Mouse (Mus musculus) mature B cell (primary cell): Measurements from ENCODE around the gene Nlgn2.

Experiments
- in situ Hi-C: fragments of 300-500 bp; cut with MboI; formaldehyde crosslinking; loops from 2 replicates; pipeline ENCODE4 v1.14.3; 2019

Gene Nlgn2

DNA sequence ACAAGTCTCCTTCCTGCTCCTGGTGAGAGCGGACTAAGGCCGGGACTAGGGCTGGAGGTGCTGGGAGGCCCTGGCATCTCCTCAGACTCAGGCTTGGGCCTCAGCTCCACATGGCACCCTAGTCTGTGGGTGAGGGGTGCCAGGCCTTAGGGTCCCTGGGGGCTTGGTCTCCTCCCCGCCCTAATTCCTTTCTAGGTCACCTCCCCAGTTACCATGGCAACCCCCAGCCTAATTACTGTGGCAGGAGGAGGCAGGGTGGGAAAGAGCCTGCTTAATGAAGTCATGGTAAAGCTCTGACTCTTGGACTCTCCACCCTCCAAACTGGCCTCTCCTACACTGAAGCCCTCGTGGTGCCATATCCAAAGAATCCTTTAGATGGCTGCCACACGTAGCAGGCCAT is 8.8 kb downstream of the Nlgn2 start:
- in situ Hi-C loops, result no loop called here

GRCm38 (mm10) chr11:69823456-69823855 is 14.1 kb downstream of the Nlgn2 start:
- in situ Hi-C loops, result no loop called here

- in situ Hi-C loops, result no loop called here
Measured at GRCm38 (mm10) chr11:69822080-69822479, 15.5 kb downstream of the Nlgn2 start, which contains the start of gene Spem1. Gene Spem1 (minus strand): TSS chr11:69822180.

DNA sequence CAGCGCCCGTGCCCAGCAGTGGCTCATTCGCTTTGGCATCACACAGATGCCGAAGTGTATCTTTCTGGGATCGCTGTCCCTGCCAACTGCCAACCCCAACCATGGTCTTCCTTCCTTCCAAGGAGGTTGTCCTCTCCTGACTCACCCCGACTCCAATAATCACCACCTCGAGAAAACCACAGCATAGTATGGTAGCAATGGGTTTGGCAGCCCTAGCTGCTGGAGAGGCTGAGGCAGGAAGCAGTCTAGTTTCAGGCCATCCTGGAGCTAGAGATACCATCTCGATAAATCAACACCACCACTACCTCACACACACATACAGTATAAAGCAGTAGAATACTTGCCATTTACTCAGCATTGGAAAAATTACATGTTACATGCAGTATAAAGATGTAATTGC is 18.7 kb downstream of the Nlgn2 start:
- in situ Hi-C loops, result no loop called here

DNA sequence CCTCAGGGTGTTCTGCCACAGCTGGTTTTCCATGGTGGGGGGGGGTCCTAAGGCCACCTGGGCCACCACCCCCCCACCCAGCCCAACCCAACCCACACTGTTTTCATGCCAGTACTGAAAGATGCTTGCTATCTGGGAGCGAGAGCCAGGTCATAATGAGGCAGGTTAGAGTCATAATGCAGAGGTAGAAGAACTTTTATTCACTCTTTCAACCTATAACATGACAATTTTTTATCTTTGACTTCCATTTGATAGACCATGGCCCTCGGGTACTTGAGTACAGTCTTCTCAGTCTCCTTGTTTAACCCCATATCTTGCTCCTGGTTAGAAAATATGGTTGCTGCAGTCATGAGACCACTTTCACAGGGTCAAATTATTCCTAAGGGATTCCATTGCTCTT is 19.2 kb downstream of the Nlgn2 start, which contains the start of gene Spem2:
Spem2 (minus strand) TSS at position 101 of the 400 bp plus-strand sequence.
- in situ Hi-C loops, result no loop called here

DNA sequence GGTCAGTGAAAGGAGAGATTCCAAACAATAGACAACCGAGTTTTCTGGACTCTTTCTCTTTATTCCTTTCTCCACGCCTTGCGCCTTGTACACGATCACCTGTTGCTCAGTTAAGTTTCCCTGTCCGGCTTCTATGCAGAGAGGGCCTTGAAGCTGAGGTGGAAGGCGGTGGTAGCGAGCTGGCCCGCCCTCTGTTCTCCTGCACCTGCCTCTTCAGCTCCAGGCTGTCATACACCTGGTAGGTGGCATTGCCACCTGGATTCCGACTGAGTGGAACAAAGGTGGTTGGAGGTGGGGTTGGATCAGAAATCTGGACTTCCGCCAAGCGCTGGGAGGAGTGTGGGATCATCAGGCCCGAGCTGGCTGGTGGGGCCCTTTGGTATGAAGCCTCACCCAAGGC is 21.1 kb downstream of the Nlgn2 start:
- in situ Hi-C loops, result no loop called here

DNA sequence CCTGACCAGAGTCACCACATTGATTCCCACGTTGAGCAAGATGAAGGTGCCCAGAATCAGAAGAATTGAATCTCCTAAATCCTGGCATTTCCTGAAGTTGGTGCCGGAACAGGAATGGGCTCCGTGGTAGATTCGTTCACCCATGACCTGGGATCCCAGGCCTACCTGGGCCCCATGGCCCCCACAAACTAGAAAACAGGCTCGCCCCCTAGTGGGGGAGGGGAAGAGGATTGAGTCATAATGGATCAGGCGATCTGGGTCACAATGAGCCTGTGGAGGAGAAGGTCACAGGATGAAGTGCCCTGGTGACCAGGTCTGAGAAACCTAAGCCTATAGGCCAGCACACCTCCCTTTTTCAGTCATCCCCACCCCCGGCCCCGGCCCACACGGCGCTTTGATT is 22.4 kb downstream of the Nlgn2 start, which contains the start of gene Gm39566:
Gm39566 (minus strand) TSS at position 144 of the 400 bp plus-strand sequence.
- in situ Hi-C loops, result no loop called here

GRCm38 (mm10) chr11:69810280-69810679 is 27.3 kb downstream of the Nlgn2 start:
- in situ Hi-C loops, result no loop called here

DNA sequence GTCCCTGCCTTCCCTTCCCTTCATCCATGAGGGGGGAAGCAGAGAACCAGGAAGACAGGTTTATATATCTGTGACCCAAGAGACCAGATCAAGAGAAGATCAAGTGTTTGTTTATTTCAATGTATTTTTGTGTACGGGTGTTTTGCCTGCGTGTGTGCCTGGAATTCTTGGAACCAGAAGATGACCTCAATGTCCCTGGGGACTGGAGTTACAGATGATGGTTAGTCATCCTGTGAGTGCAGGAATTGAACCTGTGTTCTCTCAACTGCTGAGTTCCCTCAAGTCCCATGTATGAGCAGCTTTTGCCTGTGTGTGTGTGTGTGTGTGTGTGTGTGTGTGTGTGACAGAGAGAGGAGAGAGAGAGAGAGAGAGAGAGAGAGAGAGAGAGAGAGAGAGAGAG is 29.9 kb downstream of the Nlgn2 start:
- in situ Hi-C loops, result no loop called here

DNA sequence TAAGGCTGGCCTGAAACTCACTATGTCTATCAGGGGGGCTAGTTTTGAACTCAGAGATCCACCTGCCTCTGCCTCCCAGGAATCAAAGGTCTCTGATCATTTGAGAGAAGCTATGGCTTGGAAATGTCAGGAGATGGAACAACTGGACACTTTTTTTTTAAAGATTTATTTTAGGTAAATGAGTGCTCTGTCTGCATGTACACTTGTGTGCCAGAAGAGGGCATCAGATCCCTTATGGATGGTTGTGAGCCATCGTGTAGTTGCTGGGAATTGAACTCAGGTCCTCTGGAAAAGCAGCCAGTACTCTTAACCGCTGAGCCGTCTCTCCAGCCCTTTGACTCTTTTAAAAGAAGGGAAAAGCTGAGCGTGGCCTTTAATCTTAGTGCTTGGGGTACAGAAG is 31.2 kb downstream of the Nlgn2 start:
- in situ Hi-C loops, result no loop called here

DNA sequence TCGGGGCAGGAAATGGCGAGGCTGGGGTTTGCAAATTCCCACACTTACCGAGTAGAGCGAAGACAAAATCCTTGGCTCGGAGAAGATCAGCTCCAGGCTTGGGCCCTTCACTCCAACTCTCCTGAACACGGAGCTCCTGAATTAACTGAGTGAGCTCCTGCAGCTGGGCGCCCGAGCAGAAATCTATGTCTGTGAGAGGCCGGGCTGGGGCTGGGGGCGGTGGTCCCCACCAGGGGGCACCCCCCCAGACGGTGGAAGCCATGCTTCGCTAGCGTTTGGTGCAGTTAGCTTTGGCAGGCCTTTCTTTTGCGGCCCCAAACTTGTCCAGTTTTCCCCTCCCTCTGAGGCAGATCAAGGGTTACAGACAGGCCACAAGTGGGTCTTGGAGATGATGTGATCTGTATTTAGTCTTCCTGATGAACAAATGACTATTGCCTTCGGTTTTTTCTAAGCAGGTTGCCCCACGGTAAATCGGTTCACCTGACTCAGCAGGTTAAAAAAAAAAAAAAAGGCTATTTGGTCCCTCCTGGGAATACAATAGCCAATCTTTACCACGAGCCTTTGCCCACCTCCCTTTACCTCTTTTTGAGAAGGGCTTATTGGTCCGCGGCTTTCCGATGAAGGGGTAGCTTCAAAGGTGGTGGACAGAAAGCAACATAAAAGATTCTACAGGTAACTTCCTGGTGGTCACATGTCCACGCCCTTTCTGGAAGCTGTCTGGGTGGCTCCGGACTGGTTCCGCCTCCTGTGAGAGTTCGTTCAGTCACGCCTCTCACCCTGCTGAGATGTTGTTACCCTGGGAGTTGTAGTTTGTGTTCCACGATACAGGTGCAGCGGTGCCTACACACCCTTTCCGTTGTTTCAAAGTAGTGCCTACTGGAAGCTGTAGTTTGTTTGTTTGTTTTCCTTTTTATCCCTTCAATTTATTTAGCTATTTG is 32.3 kb downstream of the Nlgn2 start, which contains the start of gene Tmem102:
Tmem102 (minus strand) TSS at position 653 of the 938 bp plus-strand sequence.
- in situ Hi-C loops, result no loop called here

- in situ Hi-C loops, result no loop called here
Measured at GRCm38 (mm10) chr11:69804652-69804940, 33.0 kb downstream of the Nlgn2 start.

- in situ Hi-C loops, result no loop called here
Measured at GRCm38 (mm10) chr11:69803786-69804651, 33.6 kb downstream of the Nlgn2 start.

DNA sequence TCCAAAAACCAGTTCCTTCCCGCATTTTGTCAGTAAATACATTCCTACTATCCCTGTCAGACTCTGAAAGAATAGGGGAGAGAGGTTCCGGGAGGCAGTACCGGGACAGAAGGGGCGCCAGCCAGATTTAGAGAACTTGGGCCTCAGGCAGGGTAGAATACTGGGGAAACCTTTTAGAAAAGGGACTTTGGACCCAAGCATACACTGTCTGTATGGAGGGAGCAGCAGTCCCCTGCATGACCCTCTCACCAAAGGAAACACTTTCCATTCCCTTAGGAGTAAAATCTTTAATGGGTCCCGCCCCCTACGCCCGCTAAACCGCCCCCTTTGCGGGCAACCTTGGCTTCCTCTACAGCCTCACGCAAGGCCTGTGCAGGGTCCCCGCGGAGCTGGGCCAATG is 34.3 kb downstream of the Nlgn2 start:
- in situ Hi-C loops, result no loop called here

- in situ Hi-C loops, result no loop called here
Measured at GRCm38 (mm10) chr11:69802648-69803105, 34.9 kb downstream of the Nlgn2 start.

- in situ Hi-C loops, result no loop called here
Measured at GRCm38 (mm10) chr11:69801379-69801977, 36.1 kb downstream of the Nlgn2 start, which contains the start of gene Fgf11. Gene Fgf11 (minus strand): TSS chr11:69801857.

- in situ Hi-C loops, result no loop called here
Measured at GRCm38 (mm10) chr11:69800392-69801197, 37.0 kb downstream of the Nlgn2 start.

DNA sequence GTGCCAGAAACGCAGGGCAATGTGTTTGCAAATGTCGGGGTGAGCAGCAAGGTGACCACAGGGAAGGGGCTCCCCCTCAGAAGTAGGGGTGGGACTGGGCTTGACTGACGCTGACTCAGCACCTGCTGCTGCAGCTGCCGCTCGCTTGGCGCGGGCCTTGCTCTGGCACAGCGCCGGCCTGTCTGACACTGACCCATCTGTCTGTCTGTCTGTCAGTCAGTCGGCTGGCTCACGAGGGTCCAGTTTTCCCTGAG is 37.5 kb downstream of the Nlgn2 start:
- in situ Hi-C loops, result no loop called here

DNA sequence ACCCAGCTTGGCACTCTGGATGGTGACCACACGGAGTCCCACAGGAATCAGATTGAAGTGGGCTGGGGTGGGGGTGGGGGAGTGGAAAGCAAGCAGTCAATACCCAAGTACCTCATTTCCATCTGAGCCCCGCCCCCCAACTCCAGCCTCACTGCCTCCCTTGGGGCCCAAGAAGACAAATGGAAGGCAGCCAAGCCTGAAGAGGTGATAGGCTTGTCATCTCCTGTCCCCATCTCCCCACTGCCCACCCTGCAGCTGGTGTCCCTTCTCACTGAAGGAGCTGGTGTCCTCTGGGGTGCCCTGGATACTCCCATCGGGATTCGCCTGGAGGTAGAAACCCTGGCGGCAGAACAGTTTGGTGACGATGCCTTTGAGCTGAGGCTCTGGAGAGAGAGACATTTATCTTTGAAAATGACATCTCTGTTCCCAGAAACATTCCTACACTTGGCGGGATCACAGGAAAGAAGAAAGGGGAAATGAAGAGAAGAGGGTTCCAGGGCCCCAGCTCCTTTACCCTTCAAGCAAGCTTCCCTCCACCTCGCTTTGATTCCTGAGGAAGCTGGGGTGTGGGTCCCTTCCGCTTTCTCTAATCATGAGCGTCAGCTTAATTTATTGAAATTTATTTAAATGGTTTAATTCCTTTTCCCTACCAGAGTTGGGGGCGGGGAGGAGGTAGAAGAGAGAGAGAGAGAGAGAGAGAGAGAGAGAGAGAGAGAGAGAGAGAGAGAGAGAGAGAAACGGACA is 38.0 kb downstream of the Nlgn2 start:
- in situ Hi-C loops, result loop anchor here (5.0 kb wide), 1 partner anchor 42 kb away; the partner anchor contains the start of gene Polr2a

DNA sequence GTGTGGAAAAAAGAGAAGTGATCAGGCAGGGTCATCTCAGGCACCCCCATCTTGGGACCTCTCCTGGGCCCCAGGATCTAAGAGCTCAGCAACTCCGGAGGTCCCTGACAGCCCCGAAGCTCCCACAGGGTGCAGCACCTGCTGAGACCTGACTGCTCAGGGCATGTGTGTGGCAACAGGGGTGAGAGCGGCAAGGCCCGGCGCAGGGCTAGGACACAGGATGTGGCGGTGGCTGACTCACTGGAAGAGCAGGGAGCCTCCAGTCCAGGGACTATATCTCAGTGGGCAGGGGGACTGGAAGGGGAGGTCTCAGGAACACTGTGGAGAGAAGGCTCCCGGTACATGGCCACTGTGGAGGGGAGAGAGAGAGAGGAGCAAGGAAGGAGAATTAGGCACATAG is 39.7 kb downstream of the Nlgn2 start:
- in situ Hi-C loops, result loop anchor here (5.0 kb wide), 1 partner anchor 41 kb away; the partner anchor contains the start of gene Polr2a
